Mouse (Mus musculus): Measurements from ENCODE around the gene Ripk3. TPM values are rescaled to one million over a fixed set of nuclear protein-coding genes. Genes with fewer than 3 reads are reported as not detected.

Ripk3 gene
- polyA plus RNA-seq, 1 experiment: 0.28 TPM

DNA sequence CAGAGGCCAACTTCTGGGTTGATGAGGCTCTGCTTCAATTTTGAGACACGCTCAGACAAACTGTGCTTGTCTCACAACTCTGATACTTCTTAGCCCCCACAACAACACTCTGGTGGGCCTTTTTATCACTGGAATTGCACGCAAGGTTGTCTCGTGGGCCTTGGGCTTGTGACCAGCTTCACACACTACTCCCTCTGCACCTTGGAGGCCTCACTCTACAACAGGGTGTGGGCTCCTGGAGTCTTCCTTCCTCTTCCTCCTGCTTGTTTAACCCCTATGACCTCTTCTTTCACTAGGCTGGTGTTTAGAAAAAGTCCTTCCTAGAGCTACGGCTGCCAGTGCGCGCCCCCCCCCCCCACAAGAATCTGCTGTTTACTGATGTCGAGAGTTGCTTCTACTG, 12.0 kb downstream of the Ripk3 start:
- no peak overlapping the region for H3K4me3 ChIP-seq
- no peaks in the 10 kb centered on the region for H3K79me2 ChIP-seq (ENCODE audit: control insufficient read depth, insufficient read depth)
- H3K36me3 ChIP-seq (ENCODE audit: control insufficient read depth, insufficient read depth): no peaks in the 10 kb centered on the region
- H3K4me2 ChIP-seq (ENCODE audit: low read depth): no peak overlapping the region
- TF ChIP-seq SRF (IDR thresholded peaks at IDR 0.05; ENCODE audit: control insufficient read depth, insufficient read length, low read depth): no peak
- no peak for TF ChIP-seq TCF3 (IDR thresholded peaks at IDR 0.05; ENCODE audit: insufficient read length, low read depth)
- TF ChIP-seq REST (IDR thresholded peaks at IDR 0.05; ENCODE audit: insufficient read depth, insufficient read length): no peak
- peaks cover 34% of the 10 kb centered on the region for H3K27me3 ChIP-seq (ENCODE audit: control insufficient read depth, insufficient read depth, insufficient read length)
- H3ac ChIP-seq (ENCODE audit: control insufficient read depth, insufficient read length): no peak overlapping the region

DNA sequence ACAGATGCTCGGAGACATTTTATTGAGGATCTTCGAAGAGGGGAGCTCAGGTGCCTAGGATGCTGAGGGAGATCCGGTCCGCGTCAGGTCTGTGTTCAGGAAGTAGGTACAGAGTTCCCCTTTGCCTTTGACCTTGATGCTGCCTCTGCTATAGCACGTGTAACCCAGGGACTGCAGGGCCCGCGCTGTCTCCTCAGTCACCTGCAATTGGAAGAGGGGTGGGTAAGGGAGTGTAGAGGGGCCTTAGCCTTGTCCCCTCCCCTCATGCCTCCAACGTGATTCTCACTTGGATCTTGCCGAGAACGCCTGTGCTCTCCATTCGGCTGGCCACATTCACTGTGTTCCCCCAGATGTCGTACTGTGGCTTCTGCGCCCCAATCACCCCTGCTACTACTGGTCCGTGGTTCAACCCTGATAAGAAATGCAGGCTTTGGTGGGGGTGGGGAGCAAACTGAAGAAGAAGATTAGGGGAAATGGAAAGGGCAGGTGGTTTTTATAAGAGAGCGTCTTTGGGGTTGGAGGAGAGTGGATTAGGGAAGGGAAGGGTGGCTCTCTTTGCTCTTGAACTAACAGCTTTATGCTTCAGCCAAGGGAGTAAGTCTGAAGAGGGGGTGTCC, 19.5 kb downstream of the Ripk3 start:
- Histone ChIP-seq H3K4me3 (no peak overlapping the region), H3ac (ENCODE audit: control insufficient read depth, insufficient read length) (no peak overlapping the region), H3K27me3 (ENCODE audit: control insufficient read depth, insufficient read depth, insufficient read length) (peaks cover 68% of the 10 kb centered on the region), H3K36me3 (ENCODE audit: control insufficient read depth, insufficient read depth) (no peaks in the 10 kb centered on the region), H3K4me2 (ENCODE audit: low read depth) (no peak overlapping the region), H3K79me2 (ENCODE audit: control insufficient read depth, insufficient read depth) (no peaks in the 10 kb centered on the region)
- no peak for TF ChIP-seq SRF (IDR thresholded peaks at IDR 0.05; ENCODE audit: control insufficient read depth, insufficient read length, low read depth)
- TF ChIP-seq E2F4 (IDR thresholded peaks at IDR 0.05; ENCODE audit: insufficient read depth): no peak
- TF ChIP-seq MYOD1 (IDR thresholded peaks at IDR 0.05; ENCODE audit: control insufficient read depth in 1 of 3, insufficient read length in 2 of 3, low read depth in 2 of 3): no peak
- TF ChIP-seq TCF3 (IDR thresholded peaks at IDR 0.05; ENCODE audit: insufficient read length, low read depth): no peak
- no peak for TF ChIP-seq MYOG (IDR thresholded peaks at IDR 0.05; ENCODE audit: control insufficient read depth in 1 of 3, insufficient read depth in 1 of 3, insufficient read length in 2 of 3, low read depth in 2 of 3)
- no peak for TF ChIP-seq REST (IDR thresholded peaks at IDR 0.05; ENCODE audit: insufficient read depth, insufficient read length)
- TF ChIP-seq POLR2AphosphoS2 (IDR thresholded peaks at IDR 0.05; ENCODE audit: insufficient read length, low read depth): no peak
- no peak for TF ChIP-seq CEBPB (IDR thresholded peaks at IDR 0.05; ENCODE audit: insufficient read depth, poor library complexity, severe bottlenecking)
- no peak for TF ChIP-seq TCF12 (IDR thresholded peaks at IDR 0.05; ENCODE audit: insufficient read depth, poor library complexity, severe bottlenecking)

GRCm38 (mm10) chr14:55768555-55768954, 20.1 kb downstream of the Ripk3 start:
- Histone ChIP-seq H3K4me3 (no peak overlapping the region), H3ac (ENCODE audit: control insufficient read depth, insufficient read length) (no peak overlapping the region), H3K79me2 (ENCODE audit: control insufficient read depth, insufficient read depth) (no peaks in the 10 kb centered on the region), H3K4me2 (ENCODE audit: low read depth) (no peak overlapping the region), H3K36me3 (ENCODE audit: control insufficient read depth, insufficient read depth) (no peaks in the 10 kb centered on the region), H3K27me3 (ENCODE audit: control insufficient read depth, insufficient read depth, insufficient read length) (peaks cover 65% of the 10 kb centered on the region)
- TF ChIP-seq USF1 (IDR thresholded peaks at IDR 0.05; ENCODE audit: low read depth) (no peak), CEBPB (IDR thresholded peaks at IDR 0.05; ENCODE audit: insufficient read depth, poor library complexity, severe bottlenecking) (no peak), REST (IDR thresholded peaks at IDR 0.05; ENCODE audit: insufficient read depth, insufficient read length) (no peak), TCF3 (IDR thresholded peaks at IDR 0.05; ENCODE audit: insufficient read length, low read depth) (no peak), MYOG (IDR thresholded peaks at IDR 0.05; ENCODE audit: control insufficient read depth in 1 of 3, insufficient read depth in 1 of 3, insufficient read length in 2 of 3, low read depth in 2 of 3) (no peak), MYOD1 (IDR thresholded peaks at IDR 0.05; ENCODE audit: control insufficient read depth in 1 of 3, insufficient read length in 2 of 3, low read depth in 2 of 3) (no peak), TCF12 (IDR thresholded peaks at IDR 0.05; ENCODE audit: insufficient read depth, poor library complexity, severe bottlenecking) (no peak), POLR2AphosphoS2 (IDR thresholded peaks at IDR 0.05; ENCODE audit: insufficient read length, low read depth) (no peak), MAX (IDR thresholded peaks at IDR 0.05; ENCODE audit: low read depth) (no peak), E2F4 (IDR thresholded peaks at IDR 0.05; ENCODE audit: insufficient read depth) (no peak), POLR2A (IDR thresholded peaks at IDR 0.05; ENCODE audit: insufficient read length, low read depth) (no peak), SRF (IDR thresholded peaks at IDR 0.05; ENCODE audit: control insufficient read depth, insufficient read length, low read depth) (no peak)

DNA sequence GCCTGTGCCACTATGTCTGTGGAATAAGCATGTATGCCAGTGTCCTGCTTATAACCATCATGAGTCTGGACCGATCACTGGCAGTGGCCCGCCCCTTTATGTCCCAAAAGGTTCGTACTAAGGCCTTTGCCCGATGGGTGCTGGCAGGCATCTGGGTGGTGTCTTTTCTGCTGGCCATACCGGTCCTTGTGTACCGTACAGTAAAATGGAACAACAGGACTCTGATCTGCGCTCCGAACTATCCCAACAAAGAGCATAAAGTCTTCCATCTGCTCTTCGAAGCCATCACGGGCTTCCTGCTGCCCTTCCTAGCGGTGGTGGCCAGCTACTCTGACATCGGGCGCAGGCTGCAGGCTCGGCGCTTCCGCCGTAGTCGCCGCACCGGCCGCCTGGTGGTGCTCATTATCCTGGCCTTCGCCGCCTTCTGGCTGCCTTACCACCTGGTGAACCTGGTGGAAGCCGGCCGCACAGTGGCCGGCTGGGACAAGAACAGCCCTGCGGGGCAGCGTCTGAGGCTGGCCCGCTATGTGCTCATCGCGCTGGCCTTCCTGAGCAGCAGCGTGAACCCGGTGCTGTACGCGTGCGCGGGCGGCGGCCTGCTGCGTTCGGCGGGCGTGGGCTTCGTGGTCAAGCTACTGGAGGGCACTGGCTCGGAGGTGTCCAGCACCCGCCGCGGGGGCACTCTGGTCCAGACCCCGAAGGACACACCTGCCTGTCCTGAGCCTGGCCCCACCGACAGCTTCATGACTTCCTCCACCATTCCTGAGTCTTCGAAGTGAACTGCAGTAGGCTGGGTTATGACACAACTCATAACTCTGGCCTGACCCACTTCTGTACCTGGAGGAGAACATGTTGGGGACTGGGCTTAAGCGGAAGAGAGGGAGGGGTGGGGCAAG, 20.9 kb downstream of the Ripk3 start:
- Histone ChIP-seq H3ac (ENCODE audit: control insufficient read depth, insufficient read length) (no peak overlapping the region), H3K79me2 (ENCODE audit: control insufficient read depth, insufficient read depth) (no peaks in the 10 kb centered on the region), H3K27me3 (ENCODE audit: control insufficient read depth, insufficient read depth, insufficient read length) (peaks cover 67% of the 10 kb centered on the region), H3K4me3 (no peak overlapping the region), H3K4me2 (ENCODE audit: low read depth) (no peak overlapping the region), H3K36me3 (ENCODE audit: control insufficient read depth, insufficient read depth) (no peaks in the 10 kb centered on the region)
- TF ChIP-seq USF1 (IDR thresholded peaks at IDR 0.05; ENCODE audit: low read depth) (no peak), MAX (IDR thresholded peaks at IDR 0.05; ENCODE audit: low read depth) (no peak), E2F4 (IDR thresholded peaks at IDR 0.05; ENCODE audit: insufficient read depth) (no peak), TCF3 (IDR thresholded peaks at IDR 0.05; ENCODE audit: insufficient read length, low read depth) (no peak), TCF12 (IDR thresholded peaks at IDR 0.05; ENCODE audit: insufficient read depth, poor library complexity, severe bottlenecking) (no peak), MYOG (IDR thresholded peaks at IDR 0.05; ENCODE audit: control insufficient read depth in 1 of 3, insufficient read depth in 1 of 3, insufficient read length in 2 of 3, low read depth in 2 of 3) (no peak), CEBPB (IDR thresholded peaks at IDR 0.05; ENCODE audit: insufficient read depth, poor library complexity, severe bottlenecking) (no peak), SRF (IDR thresholded peaks at IDR 0.05; ENCODE audit: control insufficient read depth, insufficient read length, low read depth) (no peak), POLR2AphosphoS2 (IDR thresholded peaks at IDR 0.05; ENCODE audit: insufficient read length, low read depth) (no peak), REST (IDR thresholded peaks at IDR 0.05; ENCODE audit: insufficient read depth, insufficient read length) (no peak), POLR2A (IDR thresholded peaks at IDR 0.05; ENCODE audit: insufficient read length, low read depth) (no peak), MYOD1 (IDR thresholded peaks at IDR 0.05; ENCODE audit: control insufficient read depth in 1 of 3, insufficient read length in 2 of 3, low read depth in 2 of 3) (no peak)

Data from myocyte (in vitro differentiated cells).